Mouse (Mus musculus): ENCODE measurements around the gene Htr1a. TPM values are rescaled to one million over a fixed set of nuclear protein-coding genes. Genes with fewer than 3 reads are reported as not detected.

Gene Htr1a
- polyA plus RNA-seq, 1 experiment from 2014 or later, result not detected

DNA sequence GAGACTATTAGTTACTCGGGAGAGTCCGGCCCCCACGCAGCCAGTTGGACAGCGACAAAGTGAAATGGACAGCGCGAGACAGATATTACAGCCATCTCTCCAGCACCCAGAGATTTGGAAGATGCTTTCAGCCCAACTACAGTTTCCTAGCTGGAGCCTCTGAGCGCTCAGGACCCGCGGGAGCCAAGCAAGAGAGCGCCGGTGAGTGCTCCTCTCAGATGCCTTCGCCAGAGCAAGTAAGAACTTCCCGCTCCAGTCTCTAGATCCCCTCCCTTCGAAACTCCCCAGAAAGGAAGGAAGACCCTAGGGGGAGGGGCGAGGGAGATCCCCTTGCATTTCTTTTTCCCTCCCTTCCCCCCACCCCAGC is 415 bp downstream of the Htr1a start:
- no peak overlapping the region for H3K4me2 ChIP-seq (replicated peaks; ENCODE audit: low read depth)
- WGBS, result under 1% methylated on average over 15 of the region's 15 CpGs

DNA sequence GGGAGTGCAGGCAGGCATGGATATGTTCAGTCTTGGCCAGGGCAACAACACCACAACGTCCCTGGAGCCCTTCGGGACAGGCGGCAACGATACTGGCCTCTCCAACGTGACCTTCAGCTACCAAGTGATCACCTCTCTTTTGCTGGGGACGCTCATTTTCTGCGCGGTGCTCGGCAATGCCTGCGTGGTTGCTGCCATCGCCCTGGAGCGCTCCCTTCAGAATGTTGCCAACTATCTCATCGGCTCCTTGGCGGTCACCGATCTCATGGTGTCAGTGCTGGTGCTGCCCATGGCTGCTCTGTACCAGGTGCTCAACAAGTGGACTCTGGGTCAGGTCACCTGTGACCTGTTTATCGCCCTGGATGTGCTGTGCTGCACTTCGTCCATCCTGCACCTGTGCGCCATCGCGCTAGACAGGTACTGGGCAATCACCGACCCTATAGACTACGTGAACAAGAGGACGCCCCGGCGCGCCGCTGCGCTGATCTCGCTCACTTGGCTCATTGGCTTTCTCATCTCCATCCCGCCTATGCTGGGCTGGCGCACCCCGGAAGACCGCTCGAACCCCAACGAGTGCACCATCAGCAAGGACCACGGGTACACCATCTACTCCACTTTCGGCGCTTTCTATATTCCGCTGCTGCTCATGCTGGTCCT is 927 bp downstream of the Htr1a start:
- H3K4me2 ChIP-seq (replicated peaks; ENCODE audit: low read depth), result no peak overlapping the region

More for the DNA sequence above, 415 bp downstream of the Htr1a start:
- H3K9me3 ChIP-seq (ENCODE audit: control insufficient read depth, low read length), result no peaks in the 10 kb centered on the region
- H3K4me1 ChIP-seq (replicated peaks; ENCODE audit: control insufficient read depth, insufficient read depth), result no peaks in the 10 kb centered on the region
- DNase-seq (ENCODE audit: low spot score) (no peak), ATAC-seq (ENCODE audit: low FRiP score, low TSS enrichment) (no peak)
- no peak overlapping the region for H3K9ac ChIP-seq (ENCODE audit: low read length)
- TF ChIP-seq CTCF (IDR thresholded peaks at IDR 0.05; ENCODE audit: low read depth), result no peak
- TF ChIP-seq EP300 (optimal IDR thresholded peaks at IDR 0.05), result no peak
- H3K4me3 ChIP-seq (ENCODE audit: low read depth, low read length), result no peak overlapping the region
- no peak overlapping the region for H3K27ac ChIP-seq (replicated peaks)
- no peaks in the 10 kb centered on the region for H3K36me3 ChIP-seq (ENCODE audit: control insufficient read depth, insufficient read depth, low read length)
- peaks cover 6% of the 10 kb centered on the region; the same call in 1 of the 2 replicates for H3K27me3 ChIP-seq (ENCODE audit: control insufficient read depth, insufficient read depth, low read length)

DNA sequence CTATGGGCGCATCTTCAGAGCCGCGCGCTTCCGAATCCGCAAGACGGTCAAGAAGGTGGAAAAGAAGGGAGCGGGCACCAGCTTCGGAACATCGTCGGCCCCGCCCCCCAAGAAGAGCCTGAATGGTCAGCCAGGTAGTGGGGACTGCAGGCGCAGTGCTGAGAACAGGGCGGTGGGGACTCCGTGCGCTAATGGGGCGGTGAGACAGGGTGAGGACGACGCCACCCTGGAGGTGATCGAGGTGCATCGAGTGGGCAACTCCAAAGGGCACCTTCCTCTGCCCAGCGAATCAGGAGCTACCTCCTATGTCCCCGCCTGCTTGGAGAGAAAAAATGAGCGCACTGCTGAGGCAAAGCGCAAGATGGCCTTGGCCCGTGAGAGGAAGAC is 1.4 kb downstream of the Htr1a start:
- 3% methylated on average over 26 of the region's 26 CpGs for WGBS
- H3K4me2 ChIP-seq (replicated peaks; ENCODE audit: low read depth), result no peak overlapping the region
- no peak for ATAC-seq (ENCODE audit: low FRiP score, low TSS enrichment)

More for the DNA sequence above, 927 bp downstream of the Htr1a start:
- Histone ChIP-seq H3K27ac (replicated peaks) (no peak overlapping the region), H3K36me3 (ENCODE audit: control insufficient read depth, insufficient read depth, low read length) (no peaks in the 10 kb centered on the region), H3K9me3 (ENCODE audit: control insufficient read depth, low read length) (no peaks in the 10 kb centered on the region), H3K27me3 (ENCODE audit: control insufficient read depth, insufficient read depth, low read length) (peaks cover 6% of the 10 kb centered on the region; the same call in 1 of the 2 replicates), H3K4me1 (replicated peaks; ENCODE audit: control insufficient read depth, insufficient read depth) (no peaks in the 10 kb centered on the region), H3K9ac (ENCODE audit: low read length) (no peak overlapping the region), H3K4me3 (ENCODE audit: low read depth, low read length) (no peak overlapping the region)
- 1% methylated on average over 39 of the region's 39 CpGs for WGBS
- TF ChIP-seq CTCF (IDR thresholded peaks at IDR 0.05; ENCODE audit: low read depth) (no peak), EP300 (optimal IDR thresholded peaks at IDR 0.05) (no peak)
- no peak for DNase-seq (ENCODE audit: low spot score)
- ATAC-seq (ENCODE audit: low FRiP score, low TSS enrichment), result no peak

DNA sequence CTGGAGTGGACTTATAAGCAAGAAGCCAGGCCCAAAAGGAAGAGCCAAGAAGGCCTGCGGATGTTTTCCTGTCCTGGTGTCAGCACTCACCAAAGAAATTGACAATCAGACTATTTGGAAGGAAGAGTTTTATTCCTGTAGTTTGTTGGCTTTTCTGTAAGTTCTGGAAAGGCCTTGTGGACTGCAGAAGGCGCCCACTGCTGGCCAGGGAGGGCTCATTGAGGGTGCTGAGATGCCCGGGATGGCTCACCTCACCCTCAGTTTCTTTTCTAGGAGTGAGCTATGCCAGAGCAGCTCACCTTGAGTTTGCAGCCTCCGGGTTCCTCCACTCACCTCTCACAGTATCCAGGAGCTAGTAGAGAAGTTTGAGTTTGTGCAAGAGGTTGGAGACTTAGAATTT is 2.8 kb downstream of the Htr1a start:
- Histone ChIP-seq H3K9ac (ENCODE audit: low read length) (no peak overlapping the region), H3K4me2 (replicated peaks; ENCODE audit: low read depth) (no peak overlapping the region), H3K9me3 (ENCODE audit: control insufficient read depth, low read length) (no peaks in the 10 kb centered on the region), H3K27me3 (ENCODE audit: control insufficient read depth, insufficient read depth, low read length) (peaks cover 6% of the 10 kb centered on the region; the same call in 1 of the 2 replicates), H3K27ac (replicated peaks) (no peak overlapping the region), H3K4me3 (ENCODE audit: low read depth, low read length) (no peak overlapping the region), H3K4me1 (replicated peaks; ENCODE audit: control insufficient read depth, insufficient read depth) (no peaks in the 10 kb centered on the region), H3K36me3 (ENCODE audit: control insufficient read depth, insufficient read depth, low read length) (no peaks in the 10 kb centered on the region)
- ATAC-seq (ENCODE audit: low FRiP score, low TSS enrichment) (no peak), DNase-seq (ENCODE audit: low spot score) (no peak)
- WGBS, result 6% methylated on average over 4 of the region's 4 CpGs
- no peak for TF ChIP-seq EP300 (optimal IDR thresholded peaks at IDR 0.05)
- 0 out of 2 replicates have a peak, but pooled peaks have one; percentile 13 for TF ChIP-seq CTCF (IDR thresholded peaks at IDR 0.05; ENCODE audit: low read depth)

More for the DNA sequence above, 1.4 kb downstream of the Htr1a start:
- TF ChIP-seq CTCF (IDR thresholded peaks at IDR 0.05; ENCODE audit: low read depth) (no peak), EP300 (optimal IDR thresholded peaks at IDR 0.05) (no peak)
- H3K4me1 ChIP-seq (replicated peaks; ENCODE audit: control insufficient read depth, insufficient read depth), result no peaks in the 10 kb centered on the region
- no peak overlapping the region for H3K4me3 ChIP-seq (ENCODE audit: low read depth, low read length)
- H3K9me3 ChIP-seq (ENCODE audit: control insufficient read depth, low read length), result no peaks in the 10 kb centered on the region
- H3K36me3 ChIP-seq (ENCODE audit: control insufficient read depth, insufficient read depth, low read length), result no peaks in the 10 kb centered on the region
- no peak for DNase-seq (ENCODE audit: low spot score)
- peaks cover 6% of the 10 kb centered on the region; the same call in 1 of the 2 replicates for H3K27me3 ChIP-seq (ENCODE audit: control insufficient read depth, insufficient read depth, low read length)
- H3K9ac ChIP-seq (ENCODE audit: low read length), result no peak overlapping the region
- H3K27ac ChIP-seq (replicated peaks), result no peak overlapping the region

DNA sequence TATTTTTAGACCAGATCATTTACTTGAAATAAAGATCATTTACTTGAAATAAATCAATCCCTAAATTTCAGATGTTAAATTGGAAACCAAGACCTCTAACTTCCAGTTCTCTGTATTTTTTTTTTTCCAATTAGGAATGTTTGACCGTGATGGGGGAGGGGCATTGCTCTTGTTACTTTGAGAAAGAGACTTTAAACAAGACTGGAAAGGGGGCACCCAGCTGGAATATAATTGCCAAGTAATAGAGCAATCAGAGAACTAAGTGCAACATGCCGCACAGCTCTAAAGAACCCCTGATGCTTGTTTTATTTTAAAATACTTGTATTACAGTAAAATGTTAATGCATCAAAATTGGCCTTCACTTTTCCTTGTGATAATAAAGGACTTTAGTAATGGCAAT is 4.3 kb downstream of the Htr1a start:
- no peak for ATAC-seq (ENCODE audit: low FRiP score, low TSS enrichment)
- Histone ChIP-seq H3K9ac (ENCODE audit: low read length) (no peak overlapping the region), H3K36me3 (ENCODE audit: control insufficient read depth, insufficient read depth, low read length) (no peaks in the 10 kb centered on the region), H3K9me3 (ENCODE audit: control insufficient read depth, low read length) (no peaks in the 10 kb centered on the region), H3K27me3 (ENCODE audit: control insufficient read depth, insufficient read depth, low read length) (peaks cover 6% of the 10 kb centered on the region; the same call in 1 of the 2 replicates), H3K4me2 (replicated peaks; ENCODE audit: low read depth) (no peak overlapping the region), H3K4me3 (ENCODE audit: low read depth, low read length) (no peak overlapping the region), H3K4me1 (replicated peaks; ENCODE audit: control insufficient read depth, insufficient read depth) (no peaks in the 10 kb centered on the region), H3K27ac (replicated peaks) (no peak overlapping the region)
- WGBS, result 45% methylated on average over 2 of the region's 2 CpGs
- DNase-seq (ENCODE audit: low spot score), result no peak
- no peak for TF ChIP-seq EP300 (optimal IDR thresholded peaks at IDR 0.05)
- TF ChIP-seq CTCF (IDR thresholded peaks at IDR 0.05; ENCODE audit: low read depth), result no peak

DNA sequence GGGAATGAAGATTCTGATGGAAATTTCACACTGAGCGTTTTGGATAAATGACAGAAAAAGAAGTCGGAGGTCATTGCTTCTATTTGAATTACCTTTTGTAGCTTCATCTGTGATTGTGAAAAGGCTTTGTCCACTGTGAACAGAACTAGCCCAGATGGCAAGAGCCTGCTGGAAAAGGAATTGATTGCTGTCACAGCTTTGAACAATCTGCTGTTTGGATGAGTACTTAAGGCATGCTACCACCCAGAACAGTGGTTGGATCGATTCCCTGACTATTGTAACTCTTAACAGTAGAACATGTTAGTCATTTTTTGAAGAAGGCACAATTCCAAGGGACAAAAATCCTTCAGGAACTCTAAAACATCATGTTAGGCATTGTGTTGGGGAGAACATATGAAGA is 8.1 kb downstream of the Htr1a start:
- DNase-seq (ENCODE audit: low spot score) (no peak), ATAC-seq (ENCODE audit: low FRiP score, low TSS enrichment) (no peak)
- H3K4me1 ChIP-seq (replicated peaks; ENCODE audit: control insufficient read depth, insufficient read depth), result no peaks in the 10 kb centered on the region
- no peak overlapping the region for H3K27ac ChIP-seq (replicated peaks)
- TF ChIP-seq EP300 (optimal IDR thresholded peaks at IDR 0.05) (no peak), CTCF (IDR thresholded peaks at IDR 0.05; ENCODE audit: low read depth) (no peak)
- no peak overlapping the region for H3K9ac ChIP-seq (ENCODE audit: low read length)
- H3K9me3 ChIP-seq (ENCODE audit: control insufficient read depth, low read length), result no peaks in the 10 kb centered on the region
- no peak overlapping the region for H3K4me3 ChIP-seq (ENCODE audit: low read depth, low read length)
- no peak overlapping the region for H3K4me2 ChIP-seq (replicated peaks; ENCODE audit: low read depth)
- WGBS, result 81% methylated on average over 3 of the region's 3 CpGs
- no peaks in the 10 kb centered on the region for H3K36me3 ChIP-seq (ENCODE audit: control insufficient read depth, insufficient read depth, low read length)
- H3K27me3 ChIP-seq (ENCODE audit: control insufficient read depth, insufficient read depth, low read length), result no peaks in the 10 kb centered on the region

Other genes with a start within 250 kb of the Htr1a start
- gene Rnf180, start 148.8 kb upstream of the Htr1a start, polyA plus RNA-seq (2015; fragmentation: Nextera tagmentation; extraction: Ambion mirVana), result 1.2 and 1.5 TPM in 2 replicates

Measured in stomach, postnatal 0 days (tissue).